Mouse (Mus musculus): ENCODE results near the gene Sv2b.

DNA sequence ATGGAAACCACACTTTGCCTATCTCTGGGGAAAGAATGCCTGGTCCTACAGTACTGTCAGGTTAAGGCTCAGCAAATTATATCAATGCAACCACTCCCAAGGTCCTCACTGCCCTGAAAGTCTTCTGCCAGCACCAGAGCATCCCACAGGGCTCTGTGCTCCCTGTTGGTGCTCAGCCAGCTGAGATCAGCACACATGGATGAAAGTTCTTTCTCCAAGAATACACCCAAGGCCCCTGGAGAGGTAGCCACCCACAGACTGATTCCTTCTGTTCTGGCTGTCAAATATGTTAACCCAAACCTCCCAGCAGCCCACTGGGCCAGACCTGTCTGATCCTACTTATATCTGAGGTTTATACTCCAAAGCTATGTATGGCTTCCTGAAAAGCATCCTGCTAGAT lies 32.3 kb downstream of the Sv2b start:
- TF ChIP-seq CTCF (IDR thresholded peaks at IDR 0.05; ENCODE audit: low read depth, low read length) (no peak), POLR2A (IDR thresholded peaks at IDR 0.05; ENCODE audit: insufficient read depth, low read length) (no peak), EP300 (IDR thresholded peaks at IDR 0.05; ENCODE audit: insufficient read depth, low read depth, low read length) (no peak)

All from ES-Bruce4 (cell line).